Mouse (Mus musculus) limb, embryonic 12.5 days (tissue): ENCODE results near the gene Upb1. TPM values are rescaled to one million over a fixed set of nuclear protein-coding genes. Genes with fewer than 3 reads are reported as not detected.
"Not testable (repeated sequence)": the region's sequence is repeated elsewhere in the genome, so short reads cannot be mapped to it uniquely, and the experiment has no call there.

Experiments
- ATAC-seq: fragments of 200-750 bp; cut with Nextera tagmentation; 2 replicates; pipeline ENCODE4 v1.8.0; 2017; ENCODE audit warnings: low read depth, moderate TSS enrichment; ENCODE audit not compliant: insufficient number of reproducible peaks, insufficient read depth, low FRiP score, low TSS enrichment
- H3K27ac ChIP-seq: fragments of 300-500 bp; sonication (generic); 2 replicates; pipeline ENCODE4 v1.5.1; 2016; ENCODE audit warnings: mild to moderate bottlenecking, moderate library complexity
- H3K27me3 ChIP-seq: fragments of 300-500 bp; sonication (generic); 2 replicates; pipeline ENCODE4 v1.6.1; 2016; ENCODE audit warnings: mild to moderate bottlenecking, moderate library complexity
- H3K36me3 ChIP-seq: fragments of 300-500 bp; sonication (generic); 2 replicates; pipeline ENCODE4 v1.6.1; 2016; ENCODE audit warnings: mild to moderate bottlenecking, moderate library complexity
- H3K4me1 ChIP-seq: fragments of 300-500 bp; sonication (generic); replicated peaks from 2 replicates; pipeline ENCODE4 v1.6.1; 2016
- H3K4me2 ChIP-seq: fragments of 300-500 bp; sonication (generic); 2 replicates; pipeline ENCODE4 v1.6.1; 2016; ENCODE audit warnings: mild to moderate bottlenecking, moderate library complexity
- H3K4me3 ChIP-seq: fragments of 300-500 bp; sonication (generic); replicated peaks from 2 replicates; pipeline ENCODE4 v1.5.1; 2016; ENCODE audit warnings: mild to moderate bottlenecking
- H3K9ac ChIP-seq: fragments of 300-500 bp; sonication (generic); replicated peaks from 2 replicates; pipeline ENCODE4 v1.6.1; 2016; ENCODE audit warnings: mild to moderate bottlenecking, moderate library complexity
- H3K9me3 ChIP-seq: fragments of 300-500 bp; sonication (generic); 2 replicates; pipeline ENCODE4 v1.6.1; 2016; ENCODE audit warnings: mild to moderate bottlenecking, moderate library complexity
- WGBS: fragments of 180-500 bp; shearing (Covaris S2); methylation state at CpG from one replicate; pipeline ENCODE4 v1.1.7; 2016; 5-methylcytosine and 5-hydroxymethylcytosine counted together
- polyA plus RNA-seq: library from polyadenylated mRNA; unstranded; fragments of >200 nt; fragmentation: Nextera tagmentation; extraction: Ambion mirVana; gene quantifications from 2 replicates; pipeline ENCODE4 v1.2.1, GENCODE M21; 2016

Gene Upb1
- polyA plus RNA-seq, 1 experiment from 2014 or later: 0.24 TPM

GRCm38 (mm10) chr10:75396966-75397365 lies 3.9 kb upstream of the Upb1 start:
- no peak overlapping the region for H3K27ac ChIP-seq
- H3K27me3 ChIP-seq: no peaks in the 10 kb centered on the region
- H3K36me3 ChIP-seq: no peaks in the 10 kb centered on the region
- ATAC-seq: no peak
- H3K9me3 ChIP-seq: no peaks in the 10 kb centered on the region
- 53% methylated on average over 14 of the region's 14 CpGs for WGBS
- no peak overlapping the region for H3K4me3 ChIP-seq
- no peak overlapping the region for H3K4me2 ChIP-seq
- H3K9ac ChIP-seq: no peak overlapping the region
- H3K4me1 ChIP-seq: no peaks in the 10 kb centered on the region

GRCm38 (mm10) chr10:75405916-75406315 lies 5.0 kb downstream of the Upb1 start:
- Histone ChIP-seq H3K36me3 (no peaks in the 10 kb centered on the region), H3K27me3 (no peaks in the 10 kb centered on the region), H3K9ac (no peak overlapping the region), H3K4me2 (no peak overlapping the region), H3K4me3 (no peak overlapping the region), H3K9me3 (no peaks in the 10 kb centered on the region), H3K4me1 (no peaks in the 10 kb centered on the region), H3K27ac (no peak overlapping the region)
- 89% methylated on average over 8 of the region's 8 CpGs for WGBS
- no peak for ATAC-seq

GRCm38 (mm10) chr10:75406755-75407154 lies 5.8 kb downstream of the Upb1 start:
- Histone ChIP-seq H3K4me3 (no peak overlapping the region), H3K27me3 (no peaks in the 10 kb centered on the region), H3K4me2 (peak overlapping the region; percentile 33), H3K9ac (no peak overlapping the region), H3K9me3 (no peaks in the 10 kb centered on the region), H3K27ac (no peak overlapping the region), H3K36me3 (no peaks in the 10 kb centered on the region), H3K4me1 (no peaks in the 10 kb centered on the region; the same call in 1 of the 2 replicates)
- no peak for ATAC-seq
- WGBS: 42% methylated on average over 13 of the region's 13 CpGs

- Histone ChIP-seq H3K4me1 (no peaks in the 10 kb centered on the region; the same call in 1 of the 2 replicates), H3K9ac (no peak overlapping the region), H3K4me3 (no peak overlapping the region), H3K36me3 (no peaks in the 10 kb centered on the region), H3K9me3 (no peaks in the 10 kb centered on the region), H3K27me3 (no peaks in the 10 kb centered on the region), H3K4me2 (no peak overlapping the region), H3K27ac (no peak overlapping the region)
- whole genome bisulfite sequencing: 84% methylated on average over 4 of the region's 4 CpGs
- no peak for ATAC-seq
These were observed 6.8 kb downstream of the Upb1 start for GRCm38 (mm10) chr10:75407741-75408140.

GRCm38 (mm10) chr10:75411343-75412113 lies 10.6 kb downstream of the Upb1 start:
- not testable (repeated sequence) for H3K4me1 ChIP-seq, ATAC-seq, H3K4me3 ChIP-seq, H3K9ac ChIP-seq, H3K4me2 ChIP-seq, H3K9me3 ChIP-seq, H3K36me3 ChIP-seq, H3K27me3 ChIP-seq, H3K27ac ChIP-seq
- 50% methylated on average over 10 of the region's 10 CpGs for WGBS

GRCm38 (mm10) chr10:75412114-75413103 lies 11.5 kb downstream of the Upb1 start:
- H3K9ac ChIP-seq: no peak overlapping the region
- H3K9me3 ChIP-seq: no peaks in the 10 kb centered on the region
- ATAC-seq: no peak
- H3K36me3 ChIP-seq: no peaks in the 10 kb centered on the region
- H3K4me1 ChIP-seq: no peaks in the 10 kb centered on the region; the same call in 1 of the 2 replicates
- 81% methylated on average over 27 of the region's 27 CpGs for WGBS
- H3K27me3 ChIP-seq: no peaks in the 10 kb centered on the region
- H3K4me3 ChIP-seq: no peak overlapping the region
- no peak overlapping the region for H3K27ac ChIP-seq
- no peak overlapping the region for H3K4me2 ChIP-seq

- no peak overlapping the region for H3K4me2 ChIP-seq
- no peaks in the 10 kb centered on the region; the same call in 1 of the 2 replicates for H3K4me1 ChIP-seq
- H3K36me3 ChIP-seq: no peaks in the 10 kb centered on the region
- 85% methylated on average over 7 of the region's 7 CpGs for WGBS
- no peak overlapping the region for H3K9ac ChIP-seq
- no peak overlapping the region for H3K4me3 ChIP-seq
- H3K27ac ChIP-seq: no peak overlapping the region
- no peak for ATAC-seq
- no peaks in the 10 kb centered on the region for H3K9me3 ChIP-seq
- no peaks in the 10 kb centered on the region for H3K27me3 ChIP-seq
These were observed 14.0 kb downstream of the Upb1 start for GRCm38 (mm10) chr10:75414925-75415324.

- no peak for ATAC-seq
- Histone ChIP-seq H3K9ac (no peak overlapping the region), H3K4me2 (no peak overlapping the region), H3K4me1 (no peaks in the 10 kb centered on the region), H3K36me3 (no peaks in the 10 kb centered on the region), H3K4me3 (no peak overlapping the region), H3K27ac (no peak overlapping the region), H3K9me3 (no peaks in the 10 kb centered on the region), H3K27me3 (no peaks in the 10 kb centered on the region)
- WGBS: 92% methylated on average over 8 of the region's 8 CpGs
These were observed 16.6 kb downstream of the Upb1 start for GRCm38 (mm10) chr10:75417363-75418042.

GRCm38 (mm10) chr10:75418747-75419146 lies 17.8 kb downstream of the Upb1 start:
- Histone ChIP-seq H3K36me3 (no peaks in the 10 kb centered on the region), H3K4me2 (no peak overlapping the region), H3K27ac (no peak overlapping the region), H3K4me1 (no peaks in the 10 kb centered on the region), H3K9ac (no peak overlapping the region), H3K9me3 (no peaks in the 10 kb centered on the region), H3K4me3 (no peak overlapping the region), H3K27me3 (no peaks in the 10 kb centered on the region)
- 70% methylated on average over 4 of the region's 4 CpGs for WGBS
- ATAC-seq: no peak

GRCm38 (mm10) chr10:75424498-75424901 lies 23.6 kb downstream of the Upb1 start:
- 90% methylated on average over 10 of the region's 10 CpGs for WGBS
- H3K4me3 ChIP-seq: no peak overlapping the region

More at GRCm38 (mm10) chr10:75424498-75424901, 23.6 kb downstream of the Upb1 start:
- ATAC-seq: no peak
- Histone ChIP-seq H3K27me3 (no peaks in the 10 kb centered on the region; the same call in 1 of the 2 replicates), H3K9ac (no peak overlapping the region), H3K9me3 (no peaks in the 10 kb centered on the region), H3K27ac (no peak overlapping the region), H3K4me2 (no peak overlapping the region), H3K36me3 (no peaks in the 10 kb centered on the region), H3K4me1 (no peaks in the 10 kb centered on the region)
